Mouse (Mus musculus) gastrocnemius, adult 8-10 months (tissue): Measurements from ENCODE around the gene Necab2. TPM values are rescaled to one million over a fixed set of nuclear protein-coding genes. Genes with fewer than 3 reads are reported as not detected.

Source experiments
- DNase-seq, 2 experiments: peaks; one replicate each; pipeline ENCODE4 v3.0.0; 2022; ENCODE audit warnings: low spot score in 2 of 2
- total RNA-seq, 4 experiments: library from RNA; stranded (reverse); gene quantifications; 2 replicates each; pipeline ENCODE4 v1.2.4; 2022

Necab2 gene
- total RNA-seq, 4 experiments from 2014 or later = 0.22 TPM; not detected in 3

GRCm38 (mm10) chr8:119427634-119428349 is 18.7 kb upstream of the Necab2 start:
- peak in 1 of 2 experiments; percentile 40 for DNase-seq

- DNase-seq = no peak
Measured at GRCm38 (mm10) chr8:119428350-119428740, 18.2 kb upstream of the Necab2 start.

GRCm38 (mm10) chr8:119428766-119429327 is 17.7 kb upstream of the Necab2 start:
- no peak for DNase-seq

GRCm38 (mm10) chr8:119429552-119429951 is 17.0 kb upstream of the Necab2 start:
- no peak for DNase-seq

GRCm38 (mm10) chr8:119430250-119430649 is 16.3 kb upstream of the Necab2 start:
- DNase-seq = no peak

- no peak for DNase-seq
Measured at GRCm38 (mm10) chr8:119430690-119431089, 15.8 kb upstream of the Necab2 start.

- no peak for DNase-seq
Measured at GRCm38 (mm10) chr8:119432372-119432771, 14.1 kb upstream of the Necab2 start.

- DNase-seq = no peak
Measured at GRCm38 (mm10) chr8:119433582-119434174, 12.8 kb upstream of the Necab2 start, which contains the start of gene Osgin1. Osgin1 (plus strand) TSS chr8:119434124.

GRCm38 (mm10) chr8:119434569-119434968 is 11.9 kb upstream of the Necab2 start:
- DNase-seq = no peak

- no peak for DNase-seq
Measured at GRCm38 (mm10) chr8:119435527-119435926, 11.0 kb upstream of the Necab2 start.

- DNase-seq = no peak
Measured at GRCm38 (mm10) chr8:119436331-119436730, 10.2 kb upstream of the Necab2 start.

GRCm38 (mm10) chr8:119436933-119437332 is 9.6 kb upstream of the Necab2 start:
- DNase-seq = peak; percentile 86 to 88

GRCm38 (mm10) chr8:119437506-119437905 is 9.0 kb upstream of the Necab2 start:
- DNase-seq = no peak

- DNase-seq = no peak
Measured at GRCm38 (mm10) chr8:119438876-119439275, 7.6 kb upstream of the Necab2 start.

- DNase-seq = no peak
Measured at GRCm38 (mm10) chr8:119439424-119439823, 7.1 kb upstream of the Necab2 start.

GRCm38 (mm10) chr8:119439893-119440249 is 6.6 kb upstream of the Necab2 start:
- DNase-seq = no peak

- DNase-seq = peak; percentile 62 to 76
Measured at GRCm38 (mm10) chr8:119440250-119440951, 6.1 kb upstream of the Necab2 start.

- DNase-seq = no peak
Measured at GRCm38 (mm10) chr8:119440952-119441270, 5.6 kb upstream of the Necab2 start.

GRCm38 (mm10) chr8:119442013-119442412 is 4.5 kb upstream of the Necab2 start:
- DNase-seq = no peak

- no peak for DNase-seq
Measured at GRCm38 (mm10) chr8:119442970-119443369, 3.5 kb upstream of the Necab2 start.

GRCm38 (mm10) chr8:119446990-119447780 is 666 bp downstream of the Necab2 start:
- no peak for DNase-seq
